Mouse (Mus musculus): Measurements from ENCODE around the gene Gabre. TPM values are rescaled to one million over a fixed set of nuclear protein-coding genes. Genes with fewer than 3 reads are reported as not detected.
A peak's percentile ranks its signal among the peaks of the same experiment; 100 is the strongest.

Gene Gabre
- 2.2 and 2.4 TPM in 2 replicates for polyA plus RNA-seq (2015; fragmentation: Nextera tagmentation; extraction: Ambion mirVana)

DNA sequence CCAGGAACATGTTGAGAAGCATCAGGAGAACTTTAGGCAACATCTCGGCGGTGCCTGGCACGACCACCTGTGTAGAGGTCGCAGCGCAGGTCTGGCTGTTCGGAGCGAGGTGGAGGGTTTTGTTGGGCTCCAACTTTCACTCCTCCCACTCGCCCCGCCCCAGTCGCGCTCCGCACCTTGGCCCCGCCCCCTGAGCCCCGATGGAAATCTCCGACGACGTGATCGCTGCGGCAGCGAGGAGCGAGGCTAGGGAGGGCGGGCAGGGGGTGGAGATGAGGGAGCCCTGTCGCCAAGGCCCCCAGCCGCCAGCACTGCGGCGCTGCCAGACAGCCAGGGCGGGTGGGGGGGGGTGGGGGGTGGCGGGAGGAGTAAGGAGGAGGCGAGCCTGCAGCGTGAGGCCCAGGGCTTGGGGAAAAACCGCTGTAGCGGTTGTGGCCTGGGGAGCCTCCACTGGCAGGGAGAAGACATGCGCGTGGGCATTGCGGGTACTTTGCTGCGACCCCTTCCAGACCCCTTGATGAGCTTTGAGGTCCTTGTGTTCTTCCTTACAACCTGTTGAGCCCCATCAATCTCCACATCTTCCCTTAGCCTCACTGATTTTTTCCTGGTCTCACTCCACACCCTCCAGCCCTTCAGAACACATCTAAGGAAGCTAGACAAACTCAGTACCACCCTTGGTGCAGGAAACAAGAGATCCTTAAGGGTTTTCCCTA, at the start of gene Gabre:
Gene Gabre (minus strand): TSS at position 145 of the 713 bp plus-strand sequence.
- no peak within 1 kb of the TSS for H3K27ac ChIP-seq
- peak within 1 kb of the TSS; percentile 21; the same call in 1 of the 2 replicates for H3K9ac ChIP-seq
- H3K36me3 ChIP-seq, result no peaks in the 10 kb centered on the region
- ATAC-seq (replicated peaks; ENCODE audit: low FRiP score), result peak; percentile 91
- peak within 1 kb of the TSS; percentile 79 for H3K4me2 ChIP-seq
- no peaks in the 10 kb centered on the region for H3K9me3 ChIP-seq (replicated peaks)
- H3K4me1 ChIP-seq, result no peaks in the 10 kb centered on the region
- 0 out of 2 replicates have a peak, but pooled peaks cover 7% of the 10 kb centered on the region for H3K27me3 ChIP-seq
- H3K4me3 ChIP-seq (replicated peaks), result peak within 1 kb of the TSS; percentile 48
- WGBS, result 21% methylated on average over 18 of the region's 36 CpGs

GRCm38 (mm10) chrX:72297812-72298211, 23.2 kb upstream of the Gabre start:
- Histone ChIP-seq H3K27me3 (no peaks in the 10 kb centered on the region), H3K4me2 (no peak overlapping the region), H3K9ac (no peak overlapping the region), H3K4me1 (no peaks in the 10 kb centered on the region), H3K36me3 (no peaks in the 10 kb centered on the region), H3K9me3 (replicated peaks) (no peaks in the 10 kb centered on the region), H3K27ac (no peak overlapping the region), H3K4me3 (replicated peaks) (no peak overlapping the region)
- WGBS, result 78% methylated on average over 2 of the region's 2 CpGs
- ATAC-seq (replicated peaks; ENCODE audit: low FRiP score), result no peak

DNA sequence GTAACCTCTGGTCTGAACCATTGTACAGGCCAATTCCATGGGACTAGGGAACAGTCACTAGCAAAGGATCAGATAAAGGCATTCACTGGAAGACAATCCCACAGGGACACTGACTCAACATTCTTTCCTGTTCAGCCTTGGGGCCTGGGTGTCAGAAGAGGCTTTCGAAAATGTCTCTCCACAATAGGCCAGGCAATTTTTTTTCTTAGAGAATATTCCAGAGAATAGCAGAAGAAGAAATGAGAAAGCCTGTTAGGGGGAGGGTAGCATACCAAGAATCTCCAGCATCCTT, 715 bp upstream of the Gabre start:
- Histone ChIP-seq H3K27ac (no peak overlapping the region), H3K9ac (no peak overlapping the region), H3K36me3 (no peaks in the 10 kb centered on the region), H3K4me1 (no peaks in the 10 kb centered on the region), H3K4me3 (replicated peaks) (peak overlapping the region; percentile 48), H3K27me3 (0 out of 2 replicates have a peak, but pooled peaks cover 7% of the 10 kb centered on the region), H3K9me3 (replicated peaks) (no peaks in the 10 kb centered on the region), H3K4me2 (peak overlapping the region; percentile 79)
- WGBS, result 83% methylated on average over 1 of the region's 1 CpGs
- no peak for ATAC-seq (replicated peaks; ENCODE audit: low FRiP score)

GRCm38 (mm10) chrX:72273966-72274658, 491 bp downstream of the Gabre start:
- 30% methylated on average over 26 of the region's 27 CpGs for WGBS
- Histone ChIP-seq H3K27me3 (0 out of 2 replicates have a peak, but pooled peaks cover 7% of the 10 kb centered on the region), H3K4me2 (peak overlapping the region; percentile 79), H3K36me3 (no peaks in the 10 kb centered on the region), H3K9me3 (replicated peaks) (no peaks in the 10 kb centered on the region), H3K4me1 (no peaks in the 10 kb centered on the region), H3K27ac (no peak overlapping the region), H3K9ac (peak overlapping the region; percentile 21; the same call in 1 of the 2 replicates), H3K4me3 (replicated peaks) (peak overlapping the region; percentile 48)
- peak; percentile 79 for ATAC-seq (replicated peaks; ENCODE audit: low FRiP score)

- WGBS, result 87% methylated on average over 11 of the region's 11 CpGs
Observed at GRCm38 (mm10) chrX:72270637-72271036, 4.0 kb downstream of the Gabre start.

GRCm38 (mm10) chrX:72221717-72222116, 52.9 kb downstream of the Gabre start, which contains the start of gene Magea4:
Magea4 (plus strand) TSS chrX:72222017.
- Histone ChIP-seq H3K27me3 (0 out of 2 replicates have a peak, but pooled peaks cover 3% of the 10 kb centered on the region), H3K4me2 (no peak within 1 kb of the TSS), H3K36me3 (no peaks in the 10 kb centered on the region), H3K27ac (no peak within 1 kb of the TSS), H3K4me3 (replicated peaks) (no peak within 1 kb of the TSS), H3K9ac (no peak within 1 kb of the TSS), H3K9me3 (replicated peaks) (no peaks in the 10 kb centered on the region), H3K4me1 (no peaks in the 10 kb centered on the region)
- no peak for ATAC-seq (replicated peaks; ENCODE audit: low FRiP score)
- 72% methylated on average over 2 of the region's 2 CpGs for WGBS

More at GRCm38 (mm10) chrX:72270637-72271036, 4.0 kb downstream of the Gabre start:
- Histone ChIP-seq H3K36me3 (no peaks in the 10 kb centered on the region), H3K4me3 (replicated peaks) (no peak overlapping the region), H3K9ac (no peak overlapping the region), H3K4me1 (no peaks in the 10 kb centered on the region), H3K4me2 (no peak overlapping the region), H3K9me3 (replicated peaks) (no peaks in the 10 kb centered on the region), H3K27ac (no peak overlapping the region), H3K27me3 (0 out of 2 replicates have a peak, but pooled peaks cover 7% of the 10 kb centered on the region)
- ATAC-seq (replicated peaks; ENCODE audit: low FRiP score), result no peak

MicroRNAs within 50 kb of the gene (microRNA counts, 519-probe panel; counts per million panel counts)
- 2,290 counts per million, percentile 29 among the panel's probes with 10 or more counts for microRNA mmu-miR-224
- microRNA mmu-miR-452, result 31.7 counts per million

Small RNAs within 50 kb of the gene (microRNA-seq; reads per million reads assigned to microRNA genes)
- 171 reads per million, percentile 64 among the genes with 10 or more reads in this experiment for gene Mir224
- 27.1 reads per million, percentile 43 among the genes with 10 or more reads in this experiment for gene Mir452

Other genes with a start within 250 kb of the Gabre start
- not detected in 2 replicates for gene Magea4, start 52.8 kb downstream of the Gabre start, polyA plus RNA-seq (2015; fragmentation: Nextera tagmentation; extraction: Ambion mirVana)
- gene Magea10, start 112.1 kb upstream of the Gabre start, polyA plus RNA-seq (2015; fragmentation: Nextera tagmentation; extraction: Ambion mirVana), result not detected in 2 replicates

Data from kidney, embryonic 15.5 days (tissue).